Mouse (Mus musculus): ENCODE results near the gene Pwwp2a. TPM values are rescaled to one million over a fixed set of nuclear protein-coding genes. Genes with fewer than 3 reads are reported as not detected.

The Pwwp2a gene
- polyA plus RNA-seq, 1 experiment from 2014 or later: 31.4 TPM

Other genes with a start within 250 kb of the Pwwp2a start
- 42.1 and 44.3 TPM in 2 replicates for gene Slu7, start 248.3 kb upstream of the Pwwp2a start, polyA plus RNA-seq (2016; fragmentation: Nextera tagmentation; extraction: Ambion mirVana)
- gene C1qtnf2, start 207.7 kb upstream of the Pwwp2a start, polyA plus RNA-seq (2016; fragmentation: Nextera tagmentation; extraction: Ambion mirVana): 2.0 TPM in 2 replicates
- gene Ccnjl, start 153.2 kb upstream of the Pwwp2a start, polyA plus RNA-seq (2016; fragmentation: Nextera tagmentation; extraction: Ambion mirVana): 18.9 and 22.9 TPM in 2 replicates
- 4.6 and 5.6 TPM in 2 replicates for gene 4933415A04Rik, start 95.0 kb upstream of the Pwwp2a start, polyA plus RNA-seq (2016; fragmentation: Nextera tagmentation; extraction: Ambion mirVana)
- gene Fabp6, start 80.5 kb upstream of the Pwwp2a start, polyA plus RNA-seq (2016; fragmentation: Nextera tagmentation; extraction: Ambion mirVana): not detected in 2 replicates
- gene Ttc1, start 66.0 kb downstream of the Pwwp2a start, polyA plus RNA-seq (2016; fragmentation: Nextera tagmentation; extraction: Ambion mirVana): 57.3 and 57.4 TPM in 2 replicates
- 6.1 and 6.2 TPM in 2 replicates for gene Adra1b, start 219.2 kb downstream of the Pwwp2a start, polyA plus RNA-seq (2016; fragmentation: Nextera tagmentation; extraction: Ambion mirVana)